Mouse (Mus musculus) embryonic facial prominence, embryonic 10.5 days (tissue): ENCODE measurements around the gene Rnf126. TPM values are rescaled to one million over a fixed set of nuclear protein-coding genes. Genes with fewer than 3 reads are reported as not detected.
A peak's percentile ranks its signal among the peaks of the same experiment; 100 is the strongest.

Experiments
- DNase-seq: peaks from one replicate; pipeline ENCODE4 v3.0.0-alpha.2; 2017; ENCODE audit warnings: low spot score
- H3K27ac ChIP-seq: fragments of 300-500 bp; sonication (generic); replicated peaks from 2 replicates; pipeline ENCODE4 v1.5.1; 2016; ENCODE audit warnings: mild to moderate bottlenecking
- H3K27me3 ChIP-seq: fragments of 300-500 bp; sonication (generic); replicated peaks from 2 replicates; pipeline ENCODE4 v1.6.1; 2016; ENCODE audit warnings: low read depth, mild to moderate bottlenecking; ENCODE audit not compliant: poor library complexity, severe bottlenecking
- H3K36me3 ChIP-seq: fragments of 300-500 bp; sonication (generic); replicated peaks from 2 replicates; pipeline ENCODE4 v1.6.1; 2016; ENCODE audit warnings: mild to moderate bottlenecking, moderate library complexity
- H3K4me1 ChIP-seq: fragments of 300-500 bp; sonication (generic); 2 replicates; pipeline ENCODE4 v1.6.1; 2016
- H3K4me3 ChIP-seq: fragments of 300-500 bp; sonication (generic); 2 replicates; pipeline ENCODE4 v1.5.1; 2016; ENCODE audit warnings: mild to moderate bottlenecking, moderate library complexity
- H3K9me3 ChIP-seq: fragments of 300-500 bp; sonication (generic); 2 replicates; pipeline ENCODE4 v1.6.1; 2016; ENCODE audit warnings: mild to moderate bottlenecking
- WGBS: fragments of 180-500 bp; shearing (Covaris S2); methylation state at CpG from one replicate; pipeline ENCODE4 v1.1.7; 2016; 5-methylcytosine and 5-hydroxymethylcytosine counted together
- polyA plus RNA-seq: library from polyadenylated mRNA; unstranded; fragments of >200 nt; fragmentation: Nextera tagmentation; extraction: Ambion mirVana; gene quantifications from 2 replicates; pipeline ENCODE4 v1.2.1, GENCODE M21; 2016

The Rnf126 gene
- polyA plus RNA-seq, result 125 and 126 TPM in 2 replicates

GRCm38 (mm10) chr10:79766508-79767325, at the start of gene Rnf126:
TSS of gene Rnf126 (minus strand) at chr10:79766952.
- peak within 1 kb of the TSS; percentile 95 for H3K27ac ChIP-seq
- no peaks in the 10 kb centered on the region for H3K9me3 ChIP-seq
- peak within 1 kb of the TSS; percentile 79 for H3K4me3 ChIP-seq
- H3K36me3 ChIP-seq, result peaks cover 36% of the 10 kb centered on the region
- 0 out of 2 replicates have a peak, but pooled peaks cover 7% of the 10 kb centered on the region for H3K27me3 ChIP-seq
- peaks cover 49% of the 10 kb centered on the region for H3K4me1 ChIP-seq
- under 1% methylated on average over 101 of the region's 101 CpGs for WGBS
- DNase-seq, result peak; percentile 99

- H3K4me1 ChIP-seq, result peaks cover 30% of the 10 kb centered on the region
- H3K27me3 ChIP-seq, result no peaks in the 10 kb centered on the region
- peaks cover 91% of the 10 kb centered on the region for H3K36me3 ChIP-seq
- no peak overlapping the region for H3K27ac ChIP-seq
- WGBS, result 90% methylated on average over 12 of the region's 12 CpGs
- no peaks in the 10 kb centered on the region for H3K9me3 ChIP-seq
- no peak overlapping the region for H3K4me3 ChIP-seq
- no peak for DNase-seq
These were observed 49.1 kb upstream of the Rnf126 start for GRCm38 (mm10) chr10:79815671-79816494.

- Histone ChIP-seq H3K27ac (no peak overlapping the region), H3K27me3 (no peaks in the 10 kb centered on the region), H3K4me1 (peaks cover 19% of the 10 kb centered on the region; the same call in 1 of the 2 replicates), H3K4me3 (no peak overlapping the region), H3K36me3 (peaks cover 88% of the 10 kb centered on the region), H3K9me3 (no peaks in the 10 kb centered on the region)
- WGBS, result 85% methylated on average over 5 of the region's 5 CpGs
- DNase-seq, result no peak
These were observed 47.6 kb upstream of the Rnf126 start for GRCm38 (mm10) chr10:79814271-79814842.

- no peaks in the 10 kb centered on the region for H3K27me3 ChIP-seq
- H3K36me3 ChIP-seq, result peaks cover 93% of the 10 kb centered on the region
- no peak overlapping the region for H3K4me3 ChIP-seq
- H3K4me1 ChIP-seq, result peaks cover 20% of the 10 kb centered on the region
- WGBS, result 31% methylated on average over 15 of the region's 15 CpGs
- peak; percentile 88 for DNase-seq
- H3K27ac ChIP-seq, result no peak overlapping the region
- H3K9me3 ChIP-seq, result no peaks in the 10 kb centered on the region
These were observed 45.2 kb upstream of the Rnf126 start for GRCm38 (mm10) chr10:79811736-79812637.

GRCm38 (mm10) chr10:79808728-79809127, 42.0 kb upstream of the Rnf126 start:
- H3K36me3 ChIP-seq, result peaks cover 68% of the 10 kb centered on the region
- H3K9me3 ChIP-seq, result no peaks in the 10 kb centered on the region
- H3K4me1 ChIP-seq, result peaks cover 52% of the 10 kb centered on the region
- no peak overlapping the region for H3K4me3 ChIP-seq
- 89% methylated on average over 11 of the region's 11 CpGs for WGBS
- no peak overlapping the region for H3K27ac ChIP-seq
- DNase-seq, result no peak
- H3K27me3 ChIP-seq, result no peaks in the 10 kb centered on the region

GRCm38 (mm10) chr10:79807826-79808225, 41.1 kb upstream of the Rnf126 start:
- Histone ChIP-seq H3K36me3 (peaks cover 62% of the 10 kb centered on the region), H3K27me3 (no peaks in the 10 kb centered on the region), H3K9me3 (no peaks in the 10 kb centered on the region), H3K27ac (peak overlapping the region; percentile 37), H3K4me3 (peak overlapping the region; percentile 16; the same call in 1 of the 2 replicates), H3K4me1 (peaks cover 61% of the 10 kb centered on the region)
- DNase-seq, result no peak
- 51% methylated on average over 11 of the region's 11 CpGs for WGBS

GRCm38 (mm10) chr10:79806972-79807371, 40.2 kb upstream of the Rnf126 start:
- Histone ChIP-seq H3K9me3 (no peaks in the 10 kb centered on the region), H3K27ac (peak overlapping the region; percentile 87; the same call in 1 of the 2 replicates), H3K4me3 (0 out of 2 replicates have a peak overlapping the region, but pooled peaks have one; percentile 16), H3K27me3 (no peaks in the 10 kb centered on the region), H3K36me3 (peaks cover 59% of the 10 kb centered on the region), H3K4me1 (peaks cover 66% of the 10 kb centered on the region)
- no peak for DNase-seq
- WGBS, result 79% methylated on average over 10 of the region's 10 CpGs

- H3K4me1 ChIP-seq, result peaks cover 68% of the 10 kb centered on the region
- peak overlapping the region; percentile 87 for H3K27ac ChIP-seq
- no peaks in the 10 kb centered on the region for H3K27me3 ChIP-seq
- no peak for DNase-seq
- peaks cover 54% of the 10 kb centered on the region for H3K36me3 ChIP-seq
- H3K4me3 ChIP-seq, result no peak overlapping the region
- WGBS, result 91% methylated on average over 9 of the region's 9 CpGs
- H3K9me3 ChIP-seq, result no peaks in the 10 kb centered on the region
These were observed 39.6 kb upstream of the Rnf126 start for GRCm38 (mm10) chr10:79806331-79806730.

- 56% methylated on average over 11 of the region's 11 CpGs for WGBS
- Histone ChIP-seq H3K4me3 (peak overlapping the region; percentile 16; the same call in 1 of the 2 replicates), H3K36me3 (peaks cover 48% of the 10 kb centered on the region), H3K4me1 (peaks cover 71% of the 10 kb centered on the region), H3K9me3 (no peaks in the 10 kb centered on the region), H3K27me3 (no peaks in the 10 kb centered on the region), H3K27ac (peak overlapping the region; percentile 87)
- no peak for DNase-seq
These were observed 38.9 kb upstream of the Rnf126 start for GRCm38 (mm10) chr10:79805636-79806035.

- Histone ChIP-seq H3K27me3 (no peaks in the 10 kb centered on the region), H3K4me1 (peaks cover 74% of the 10 kb centered on the region), H3K27ac (peak overlapping the region; percentile 87), H3K4me3 (peak overlapping the region; percentile 51), H3K9me3 (no peaks in the 10 kb centered on the region), H3K36me3 (peaks cover 50% of the 10 kb centered on the region)
- peak; percentile 94 for DNase-seq
- WGBS, result 7% methylated on average over 29 of the region's 29 CpGs
These were observed 37.1 kb upstream of the Rnf126 start for GRCm38 (mm10) chr10:79803716-79804323.

- Histone ChIP-seq H3K27ac (peak overlapping the region; percentile 87), H3K27me3 (no peaks in the 10 kb centered on the region), H3K9me3 (no peaks in the 10 kb centered on the region), H3K36me3 (peaks cover 37% of the 10 kb centered on the region), H3K4me3 (peak overlapping the region; percentile 51), H3K4me1 (peaks cover 77% of the 10 kb centered on the region)
- 43% methylated on average over 11 of the region's 11 CpGs for WGBS
- DNase-seq, result peak; percentile 52
These were observed 35.7 kb upstream of the Rnf126 start for GRCm38 (mm10) chr10:79802331-79802971.
